Comparison of ENCODE assay signal across 7 mouse cellular contexts in genomic region chr6:48840973-48841625, GRCm38 (mm10). TPM values are rescaled to one million over a fixed set of nuclear protein-coding genes. Genes with fewer than 3 reads are reported as not detected.
DNase-seq lines count a peak whose midpoint lies in the region; ATAC-seq and TF ChIP-seq lines count a peak whose summit lies in the region.

TSS of gene Tmem176b (minus strand) at chr6:48841496.

- peak within 1 kb of the TSS; percentile 37 for H3K9ac ChIP-seq in embryonic facial prominence, embryonic 15.5 days
- peak within 1 kb of the TSS; percentile 65 for H3K9ac ChIP-seq in limb, embryonic 12.5 days (replicated peaks)
- peak within 1 kb of the TSS; percentile 50 for H3K9ac ChIP-seq in midbrain, embryonic 13.5 days (replicated peaks)

- H3K27me3 ChIP-seq in embryonic facial prominence, embryonic 15.5 days = no peaks in the 10 kb centered on the region
- H3K27me3 ChIP-seq in limb, embryonic 12.5 days = no peaks in the 10 kb centered on the region
- no peaks in the 10 kb centered on the region for H3K27me3 ChIP-seq in midbrain, embryonic 13.5 days

- TF ChIP-seq POLR2A in bone marrow, adult 2 months (IDR thresholded peaks at IDR 0.05; ENCODE audit: borderline replicate concordance, control insufficient read depth, low read depth, low read length) = no peak

- no peaks in the 10 kb centered on the region for H3K9me3 ChIP-seq in embryonic facial prominence, embryonic 15.5 days (replicated peaks)
- H3K9me3 ChIP-seq in limb, embryonic 12.5 days = no peaks in the 10 kb centered on the region
- no peaks in the 10 kb centered on the region for H3K9me3 ChIP-seq in midbrain, embryonic 13.5 days

- peak within 1 kb of the TSS; percentile 63 for H3K4me2 ChIP-seq in embryonic facial prominence, embryonic 15.5 days (replicated peaks)
- H3K4me2 ChIP-seq in limb, embryonic 12.5 days = peak within 1 kb of the TSS; percentile 81
- peak within 1 kb of the TSS; percentile 55 for H3K4me2 ChIP-seq in midbrain, embryonic 13.5 days (replicated peaks)

- H3K36me3 ChIP-seq in embryonic facial prominence, embryonic 15.5 days = peaks cover 34% of the 10 kb centered on the region; the same call in 1 of the 2 replicates
- peaks cover 55% of the 10 kb centered on the region for H3K36me3 ChIP-seq in limb, embryonic 12.5 days
- H3K36me3 ChIP-seq in midbrain, embryonic 13.5 days = 0 out of 2 replicates have a peak, but pooled peaks cover 5% of the 10 kb centered on the region

- peak; percentile 86 to 92 for DNase-seq in heart, adult 9 months (ENCODE audit: low spot score in 2 of 2)
- DNase-seq in kidney, adult 9 months = peak; percentile 99
- peak; percentile 60 to 62 for DNase-seq in spleen, postnatal 36 days (ENCODE audit: low spot score in 2 of 2)

- WGBS in bone marrow, adult 2 months = 3% methylated on average over 6 of the region's 6 CpGs
- 3% methylated on average over 6 of the region's 6 CpGs for WGBS in embryonic facial prominence, embryonic 15.5 days
- WGBS in limb, embryonic 12.5 days = 6% methylated on average over 6 of the region's 6 CpGs
- 19% methylated on average over 6 of the region's 6 CpGs for WGBS in midbrain, embryonic 13.5 days

- no peak for TF ChIP-seq CTCF in bone marrow, adult 2 months (IDR thresholded peaks at IDR 0.05; ENCODE audit: control insufficient read depth, insufficient read depth, low read length)

- peak within 1 kb of the TSS; percentile 41; the same call in 1 of the 2 replicates for H3K27ac ChIP-seq in bone marrow, adult 2 months (ENCODE audit: control insufficient read depth, insufficient read depth, low read depth, low read length, poor library complexity)
- peak within 1 kb of the TSS; percentile 85 for H3K27ac ChIP-seq in embryonic facial prominence, embryonic 15.5 days (replicated peaks)
- peak within 1 kb of the TSS; percentile 88 for H3K27ac ChIP-seq in limb, embryonic 12.5 days
- peak within 1 kb of the TSS; percentile 85 for H3K27ac ChIP-seq in midbrain, embryonic 13.5 days

- H3K4me1 ChIP-seq in bone marrow, adult 2 months (ENCODE audit: control insufficient read depth, insufficient read depth, low read length) = no peaks in the 10 kb centered on the region; the same call in 1 of the 2 replicates
- H3K4me1 ChIP-seq in embryonic facial prominence, embryonic 15.5 days = peaks cover 42% of the 10 kb centered on the region
- peaks cover 38% of the 10 kb centered on the region for H3K4me1 ChIP-seq in limb, embryonic 12.5 days (replicated peaks)
- peaks cover 44% of the 10 kb centered on the region for H3K4me1 ChIP-seq in midbrain, embryonic 13.5 days (replicated peaks)

- H3K4me3 ChIP-seq in bone marrow, adult 2 months (replicated peaks; ENCODE audit: control insufficient read depth, low read depth, low read length) = peak within 1 kb of the TSS; percentile 43
- peak within 1 kb of the TSS; percentile 52 for H3K4me3 ChIP-seq in embryonic facial prominence, embryonic 15.5 days (replicated peaks)
- peak within 1 kb of the TSS; percentile 44 for H3K4me3 ChIP-seq in limb, embryonic 12.5 days (replicated peaks)
- peak within 1 kb of the TSS; percentile 41 for H3K4me3 ChIP-seq in midbrain, embryonic 13.5 days (replicated peaks)

- peak; percentile 93 for ATAC-seq in embryonic facial prominence, embryonic 15.5 days (ENCODE audit: insufficient number of reproducible peaks, low FRiP score, low TSS enrichment, low read depth)
- ATAC-seq in limb, embryonic 12.5 days (ENCODE audit: insufficient number of reproducible peaks, insufficient read depth, low FRiP score, low TSS enrichment, low read depth) = peak; percentile 88
- ATAC-seq in midbrain, embryonic 13.5 days = peak; percentile 95

RNA-seq across cellular contexts. Expression of gene Tmem176b, which starts in this region (rescaled TPM):
- polyA plus RNA-seq in bone marrow, adult 2 months (2011; ENCODE audit: insufficient read depth, insufficient read length, low replicate concordance, missing spikeins) = 17.2 and 26.5 TPM in 2 replicates
- polyA plus RNA-seq in embryonic facial prominence, embryonic 15.5 days (2015; fragmentation: Nextera tagmentation; extraction: Ambion mirVana) = 212 and 224 TPM in 2 replicates
- 120 and 128 TPM in 2 replicates for polyA plus RNA-seq in limb, embryonic 12.5 days (2016; fragmentation: Nextera tagmentation; extraction: Ambion mirVana)
- 93.2 and 108 TPM in 2 replicates for polyA plus RNA-seq in midbrain, embryonic 13.5 days (2015; fragmentation: Nextera tagmentation; extraction: Ambion mirVana)

Comparison
In these comparisons a context has a peak if more than half of its experiments do, and no peak if none do; other contexts are left out.
1. Peak in every context shown above with its lines: DNase-seq, ATAC-seq, H3K4me3 ChIP-seq and H3K27ac ChIP-seq.